Mouse (Mus musculus): Measurements from ENCODE around the gene Dgat2. TPM values are rescaled to one million over a fixed set of nuclear protein-coding genes. Genes with fewer than 3 reads are reported as not detected.

Dgat2 gene
- total and polyA plus RNA-seq, 3 experiments, result 1.6 to 2.8 (median 1.7) TPM

DNA sequence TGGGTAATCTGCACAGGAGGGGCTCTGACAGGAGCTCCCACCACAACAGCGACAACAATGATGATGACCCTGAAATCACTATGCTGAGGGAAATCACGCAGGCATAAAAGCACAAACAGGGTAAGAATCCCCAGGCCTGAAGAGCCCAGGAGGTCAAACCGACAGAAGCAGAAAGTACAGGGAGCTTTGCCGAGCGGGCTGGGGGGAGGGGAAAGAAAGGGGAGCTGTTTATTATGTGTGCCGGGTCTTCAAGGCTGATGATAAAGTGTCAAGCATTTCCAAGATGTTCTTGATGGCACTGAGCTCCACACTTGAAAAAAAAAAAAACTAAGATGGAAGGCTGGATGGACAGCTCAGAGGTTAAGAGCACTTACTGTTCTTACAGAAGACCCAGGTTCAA is 45.7 kb downstream of the Dgat2 start:
- H3K27me3 ChIP-seq (replicated peaks), result no peaks in the 10 kb centered on the region
- H3K4me1 ChIP-seq (ENCODE audit: control insufficient read depth in 1 of 2, insufficient read depth in 2 of 2), result peaks cover 3 to 40% of the 10 kb centered on the region in 2 experiments; a peak in 2 of 4 replicates
- peaks cover 0 to 29% of the 10 kb centered on the region in 2 experiments for H3K36me3 ChIP-seq (replicated peaks in 1 of 2; ENCODE audit: control insufficient read depth in 1 of 2, insufficient read depth in 1 of 2, low read length in 1 of 2)
- no peak for TF ChIP-seq POLR2A (IDR thresholded peaks at IDR 0.05; ENCODE audit: low read depth, low read length)
- no peak for TF ChIP-seq HCFC1 (IDR thresholded peaks at IDR 0.05; ENCODE audit: low read depth, low read length)
- no peak for TF ChIP-seq TCF12 (IDR thresholded peaks at IDR 0.05; ENCODE audit: low read depth, low read length)
- no peak for TF ChIP-seq BHLHE40 (IDR thresholded peaks at IDR 0.05; ENCODE audit: low read depth, low read length)
- no peak for TF ChIP-seq IRF4 (IDR thresholded peaks at IDR 0.05; ENCODE audit: low read depth, low read length)
- TF ChIP-seq SIN3A (IDR thresholded peaks at IDR 0.05; ENCODE audit: low read length), result no peak
- no peak for TF ChIP-seq KAT2A (IDR thresholded peaks at IDR 0.05; ENCODE audit: insufficient replicate concordance, low read length)
- TF ChIP-seq ZNF384 (IDR thresholded peaks at IDR 0.05; ENCODE audit: low read depth, low read length), result no peak
- no peak for TF ChIP-seq MAX (IDR thresholded peaks at IDR 0.05; ENCODE audit: low read length)
- no peak for TF ChIP-seq MXI1 (IDR thresholded peaks at IDR 0.05; ENCODE audit: low read depth, low read length)
- no peak for TF ChIP-seq JUN (IDR thresholded peaks at IDR 0.05; ENCODE audit: insufficient read depth, low read depth, low read length)
- no peak for TF ChIP-seq RCOR1 (conservative IDR thresholded peaks at IDR 0.05; ENCODE audit: low read depth, low read length)
- TF ChIP-seq GABPA (IDR thresholded peaks at IDR 0.05; ENCODE audit: insufficient replicate concordance, low read depth, low read length), result no peak
- in situ Hi-C loops (cut with MboI; ENCODE audit: low pct_ligation_motif_present, low pct_unique_long_range_greater_than_20kb, low sequenced_read_pairs), result no loop called here
- dilution Hi-C loops (cut with MboI; ENCODE audit: extremely low pct_ligation_motif_present, extremely low pct_unique_long_range_greater_than_20kb, low sequenced_read_pairs), result no loop called here
- H3K4me3 ChIP-seq (replicated peaks in 1 of 3; ENCODE audit: low read depth in 2 of 3, low read length in 2 of 3, poor library complexity in 1 of 3), result no peak overlapping the region
- no peak for DNase-seq (ENCODE audit: extremely low read depth)
- no peak overlapping the region for H3K27ac ChIP-seq (ENCODE audit: insufficient read depth, low read depth)
- no peak overlapping the region for H3K9ac ChIP-seq (ENCODE audit: insufficient read depth, low read depth)
- H3K79me2 ChIP-seq (replicated peaks; ENCODE audit: control insufficient read depth, extremely low read depth, insufficient read depth, poor library complexity, severe bottlenecking), result peaks cover 18% of the 10 kb centered on the region
- H3K4me2 ChIP-seq (ENCODE audit: insufficient read depth, low read depth, poor library complexity, severe bottlenecking), result no peak overlapping the region
- H3K9me3 ChIP-seq (replicated peaks; ENCODE audit: low read length), result peaks cover 10% of the 10 kb centered on the region

DNA sequence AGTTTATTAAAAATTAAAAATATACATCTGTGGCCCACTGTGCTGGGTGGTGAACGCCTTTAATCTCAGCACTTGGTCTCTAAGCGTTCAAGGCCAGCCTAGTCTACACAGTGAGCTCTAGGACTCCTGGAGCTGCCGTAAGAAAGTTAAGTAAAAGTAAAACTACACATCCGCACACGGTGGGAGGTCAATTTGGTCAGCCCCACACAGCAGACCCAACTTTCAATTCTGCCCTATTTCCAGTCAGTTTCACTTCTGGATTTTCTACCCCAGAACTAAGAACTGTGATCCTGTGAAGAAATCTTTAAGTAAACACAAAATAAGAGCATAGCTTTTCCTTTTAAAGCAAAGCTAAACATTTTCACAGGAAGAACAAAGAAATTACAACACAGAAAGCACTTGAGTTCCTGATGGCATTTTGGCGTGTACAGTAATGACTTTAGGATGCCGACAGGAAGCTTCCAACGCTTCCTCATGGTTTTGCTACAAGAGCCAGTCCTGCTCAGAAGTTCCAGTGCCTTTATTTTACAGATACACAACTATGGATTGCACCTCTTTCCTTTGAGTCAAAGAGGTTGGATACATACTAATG is 48.6 kb downstream of the Dgat2 start:
- dilution Hi-C loops (cut with MboI; ENCODE audit: extremely low pct_ligation_motif_present, extremely low pct_unique_long_range_greater_than_20kb, low sequenced_read_pairs), result no loop called here
- H3K9me3 ChIP-seq (replicated peaks; ENCODE audit: low read length), result peaks cover 10% of the 10 kb centered on the region
- peaks cover 0 to 68% of the 10 kb centered on the region in 2 experiments; a peak in 2 of 4 replicates for H3K4me1 ChIP-seq (ENCODE audit: control insufficient read depth in 1 of 2, insufficient read depth in 2 of 2)
- in situ Hi-C loops (cut with MboI; ENCODE audit: low pct_ligation_motif_present, low pct_unique_long_range_greater_than_20kb, low sequenced_read_pairs), result no loop called here
- TF ChIP-seq SMC3 (IDR thresholded peaks at IDR 0.05; ENCODE audit: low read depth, low read length), result no peak
- TF ChIP-seq SIN3A (IDR thresholded peaks at IDR 0.05; ENCODE audit: low read length), result no peak
- peak; percentile 56; the same call in 1 of the 2 replicates for TF ChIP-seq BHLHE40 (IDR thresholded peaks at IDR 0.05; ENCODE audit: low read depth, low read length)
- TF ChIP-seq CHD2 (IDR thresholded peaks at IDR 0.05; ENCODE audit: low read length), result no peak
- peak; percentile 81 for TF ChIP-seq EP300 (IDR thresholded peaks at IDR 0.05; ENCODE audit: low read length)
- TF ChIP-seq MEF2A (IDR thresholded peaks at IDR 0.05; ENCODE audit: borderline replicate concordance, low read depth, low read length), result peak; percentile 30; the same call in 1 of the 2 replicates
- no peak for TF ChIP-seq HCFC1 (IDR thresholded peaks at IDR 0.05; ENCODE audit: low read depth, low read length)
- TF ChIP-seq KAT2A (IDR thresholded peaks at IDR 0.05; ENCODE audit: insufficient replicate concordance, low read length), result no peak
- peak; percentile 42 for TF ChIP-seq ETS1 (conservative IDR thresholded peaks at IDR 0.05; ENCODE audit: low read depth, low read length)
- TF ChIP-seq POLR2A (IDR thresholded peaks at IDR 0.05; ENCODE audit: low read depth, low read length), result no peak
- 0 out of 2 replicates have a peak, but pooled peaks have one; percentile 18 for TF ChIP-seq RCOR1 (conservative IDR thresholded peaks at IDR 0.05; ENCODE audit: low read depth, low read length)
- TF ChIP-seq ELF1 (IDR thresholded peaks at IDR 0.05; ENCODE audit: low read depth, low read length), result no peak
- TF ChIP-seq E2F4 (IDR thresholded peaks at IDR 0.05; ENCODE audit: insufficient replicate concordance, low read depth, low read length), result no peak
- TF ChIP-seq MAZ (IDR thresholded peaks at IDR 0.05; ENCODE audit: low read depth, low read length), result no peak
- no peak for TF ChIP-seq GABPA (IDR thresholded peaks at IDR 0.05; ENCODE audit: insufficient replicate concordance, low read depth, low read length)
- peak; percentile 82 for TF ChIP-seq IRF4 (IDR thresholded peaks at IDR 0.05; ENCODE audit: low read depth, low read length)
- TF ChIP-seq RAD21 (IDR thresholded peaks at IDR 0.05; ENCODE audit: low read depth, low read length), result no peak
- no peak for TF ChIP-seq JUND (conservative IDR thresholded peaks at IDR 0.05; ENCODE audit: low read depth, low read length)
- 0 out of 2 replicates have a peak, but pooled peaks have one; percentile 17 for TF ChIP-seq TCF12 (IDR thresholded peaks at IDR 0.05; ENCODE audit: low read depth, low read length)
- TF ChIP-seq TBP (conservative IDR thresholded peaks at IDR 0.05; ENCODE audit: low read depth, low read length), result no peak
- TF ChIP-seq JUN (IDR thresholded peaks at IDR 0.05; ENCODE audit: insufficient read depth, low read depth, low read length), result no peak
- TF ChIP-seq MXI1 (IDR thresholded peaks at IDR 0.05; ENCODE audit: low read depth, low read length), result peak; percentile 34; the same call in 1 of the 2 replicates
- DNase-seq (ENCODE audit: extremely low read depth), result peak; percentile 59
- peak overlapping the region in 1 of 3 experiments; percentile 20 for H3K4me3 ChIP-seq (replicated peaks in 1 of 3; ENCODE audit: low read depth in 2 of 3, low read length in 2 of 3, poor library complexity in 1 of 3)
- peak overlapping the region; percentile 19 for H3K9ac ChIP-seq (ENCODE audit: insufficient read depth, low read depth)
- H3K27ac ChIP-seq (ENCODE audit: insufficient read depth, low read depth), result peak overlapping the region; percentile 38; the same call in 1 of the 2 replicates
- peaks cover 9% of the 10 kb centered on the region for H3K79me2 ChIP-seq (replicated peaks; ENCODE audit: control insufficient read depth, extremely low read depth, insufficient read depth, poor library complexity, severe bottlenecking)
- H3K4me2 ChIP-seq (ENCODE audit: insufficient read depth, low read depth, poor library complexity, severe bottlenecking), result peak overlapping the region; percentile 86
- H3K36me3 ChIP-seq (replicated peaks in 1 of 2; ENCODE audit: control insufficient read depth in 1 of 2, insufficient read depth in 1 of 2, low read length in 1 of 2), result peaks cover 0 to 34% of the 10 kb centered on the region in 2 experiments
- no peaks in the 10 kb centered on the region for H3K27me3 ChIP-seq (replicated peaks)

All from CH12.LX (cell line).